Mouse (Mus musculus) kidney, adult 2 months (tissue): ENCODE measurements around the gene Dusp11. TPM values are rescaled to one million over a fixed set of nuclear protein-coding genes. Genes with fewer than 3 reads are reported as not detected.
"Not testable (repeated sequence)": the region's sequence is repeated elsewhere in the genome, so short reads cannot be mapped to it uniquely, and the experiment has no call there.

Experiments
- DNase-seq: peaks from one replicate; pipeline ENCODE4 v3.0.0; 2021
- H3K27ac ChIP-seq: fragments of 200-500 bp; 2 replicates; pipeline ENCODE4 v1.5.1; 2012; ENCODE audit warnings: low read depth, low read length, control low read depth, inconsistent platforms; ENCODE audit not compliant: insufficient read depth
- H3K27me3 ChIP-seq: fragments of 200-500 bp; replicated peaks from 2 replicates; pipeline ENCODE4 v1.6.1; 2012; ENCODE audit warnings: mild to moderate bottlenecking, moderate library complexity, low read length, inconsistent platforms; ENCODE audit not compliant: control insufficient read depth, insufficient read depth
- H3K36me3 ChIP-seq: fragments of 200-500 bp; 2 replicates; pipeline ENCODE4 v1.6.1; 2012; ENCODE audit warnings: mild to moderate bottlenecking, moderate library complexity, low read length, inconsistent platforms; ENCODE audit not compliant: control insufficient read depth, insufficient read depth
- H3K4me1 ChIP-seq: fragments of 200-500 bp; 2 replicates; pipeline ENCODE4 v1.6.1; 2011; ENCODE audit warnings: low read length; ENCODE audit not compliant: control insufficient read depth, insufficient read depth
- H3K4me3 ChIP-seq: fragments of 200-500 bp; 2 replicates; pipeline ENCODE4 v1.5.1; 2011; ENCODE audit warnings: mild to moderate bottlenecking, low read depth, low read length, control low read depth; ENCODE audit not compliant: insufficient read depth
- CTCF ChIP-seq: fragments of 200-500 bp; conservative IDR thresholded peaks from 2 replicates; pipeline ENCODE4 v1.5.1; 2011; ENCODE audit warnings: low read depth, mild to moderate bottlenecking, control low read depth, low read length, moderate library complexity, mixed read lengths; ENCODE audit not compliant: insufficient read depth, insufficient read length
- POLR2A ChIP-seq: fragments of 200-500 bp; IDR thresholded peaks from one replicate; pipeline ENCODE4 v1.6.1; 2011; ENCODE audit warnings: low read depth, low read length, control low read depth
- WGBS: fragments of 180-500 bp; shearing (Covaris S2); methylation state at CpG from one replicate; pipeline ENCODE4 v1.1.7; 2018; 5-methylcytosine and 5-hydroxymethylcytosine counted together
- polyA plus RNA-seq: library from polyadenylated mRNA; depleted of rRNA; stranded (reverse); fragments of >200 nt; gene quantifications from 2 replicates; pipeline ENCODE4 v1.2.3, GENCODE M21; 2012; rRNA removed

The Dusp11 gene
- polyA plus RNA-seq, 1 experiment, result 36.6 TPM

DNA sequence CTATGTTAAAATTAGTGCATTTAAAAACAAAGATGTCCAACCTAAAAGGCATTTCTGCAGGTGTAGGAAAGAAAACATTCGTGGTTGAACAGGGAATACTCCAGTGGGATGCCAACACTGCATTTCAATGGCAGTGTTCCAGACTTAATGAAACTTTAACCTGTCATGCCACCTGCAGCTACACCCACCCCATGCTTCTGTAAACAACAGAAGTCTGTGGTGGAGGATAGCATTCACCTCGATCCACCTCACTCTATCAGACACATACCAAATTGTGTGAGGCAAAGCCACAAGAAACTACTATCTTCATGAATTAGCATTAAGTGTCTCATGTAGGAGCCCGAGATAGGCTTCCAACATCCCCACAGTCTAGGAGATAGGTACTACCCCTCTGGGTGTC lies 53.1 kb downstream of the Dusp11 start:
- H3K4me1 ChIP-seq, result peaks cover 18% of the 10 kb centered on the region; the same call in 1 of the 2 replicates
- H3K27me3 ChIP-seq, result no peaks in the 10 kb centered on the region
- peaks cover 3% of the 10 kb centered on the region; the same call in 1 of the 2 replicates for H3K36me3 ChIP-seq
- TF ChIP-seq CTCF (no peak), POLR2A (no peak)
- WGBS, result 39% methylated on average over 3 of the region's 3 CpGs
- H3K27ac ChIP-seq, result peak overlapping the region; percentile 66; the same call in 1 of the 2 replicates
- peak; percentile 86 for DNase-seq
- no peak overlapping the region for H3K4me3 ChIP-seq

DNA sequence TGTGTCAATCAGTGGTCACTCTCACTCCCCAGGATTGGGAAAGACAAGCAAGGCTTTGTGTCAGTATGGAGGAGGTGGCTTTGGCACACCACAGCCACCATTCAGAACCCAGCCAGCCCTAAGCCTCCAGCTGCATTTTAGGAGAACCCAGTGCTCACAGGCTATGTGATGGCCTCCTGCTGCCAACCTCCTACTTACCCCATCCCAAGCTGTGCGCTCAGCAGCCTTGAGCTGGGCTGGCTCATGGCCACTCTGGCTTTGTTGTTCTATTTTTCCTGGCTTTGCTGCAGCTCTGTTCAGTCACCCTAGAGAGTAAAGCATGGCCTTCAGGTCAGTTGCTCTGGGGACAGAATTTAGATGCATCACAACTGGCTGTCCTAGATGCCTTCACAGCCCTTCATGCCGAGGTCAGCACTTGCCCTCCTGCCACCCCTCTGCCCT lies 54.5 kb downstream of the Dusp11 start:
- H3K27ac ChIP-seq, H3K4me3 ChIP-seq, H3K27me3 ChIP-seq, H3K36me3 ChIP-seq: not testable (repeated sequence)
- DNase-seq, result peak; percentile 66
- 59% methylated on average over 2 of the region's 2 CpGs for WGBS
- H3K4me1 ChIP-seq, result peaks cover 20% of the 10 kb centered on the region; the same call in 1 of the 2 replicates

DNA sequence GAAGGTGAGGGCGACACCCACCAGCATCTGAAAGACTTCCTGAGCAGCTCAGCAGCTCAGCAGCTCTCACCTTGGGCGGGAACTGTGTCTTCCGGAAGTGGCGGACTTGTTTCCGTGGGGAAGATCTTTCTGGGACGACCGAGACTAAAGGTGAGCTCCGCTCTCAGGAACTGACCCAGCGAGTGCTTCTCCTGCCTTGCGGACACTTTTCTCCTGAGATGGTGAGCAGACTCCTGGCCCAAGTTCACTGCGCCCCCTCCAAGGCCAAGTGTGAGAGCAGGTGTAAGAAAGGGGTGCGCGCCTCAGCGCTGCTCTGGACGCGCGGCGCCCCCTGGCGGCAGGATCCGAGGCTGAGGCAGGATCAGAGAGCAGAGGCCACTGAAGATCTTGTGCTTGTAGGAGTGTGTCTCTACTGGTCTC lies 56.8 kb downstream of the Dusp11 start, which contains the start of gene Nat8f4:
Nat8f4 (minus strand) TSS at position 243 of the 420 bp plus-strand sequence.
- peaks cover 11% of the 10 kb centered on the region; the same call in 1 of the 2 replicates for H3K4me1 ChIP-seq
- H3K4me3 ChIP-seq, result peak within 1 kb of the TSS; percentile 82
- TF ChIP-seq CTCF, result peak; percentile 65
- peak; percentile 89 for DNase-seq
- WGBS, result 17% methylated on average over 20 of the region's 20 CpGs
- H3K36me3 ChIP-seq, H3K27me3 ChIP-seq: not testable (repeated sequence)
- H3K27ac ChIP-seq, result peak within 1 kb of the TSS; percentile 90

DNA sequence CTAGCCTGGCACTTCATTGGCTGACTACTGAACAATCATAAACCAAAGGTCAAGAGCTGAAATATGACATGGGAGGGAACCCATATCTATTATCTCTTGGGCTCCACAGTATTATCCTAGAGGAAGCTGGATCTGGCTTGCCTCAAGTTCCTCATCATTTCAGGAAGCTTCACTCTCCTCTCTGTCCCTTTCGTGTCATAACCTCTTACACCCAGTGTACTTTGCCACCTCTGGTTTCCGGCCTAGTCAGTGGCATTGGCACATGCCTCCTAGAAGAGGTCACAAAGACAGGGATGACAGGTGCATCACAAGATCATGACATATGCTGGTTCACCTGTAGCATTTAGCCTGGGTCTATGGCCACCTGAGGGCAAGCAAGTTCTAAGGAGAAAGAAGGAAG lies 59.2 kb downstream of the Dusp11 start:
- TF ChIP-seq CTCF (no peak), POLR2A (no peak)
- 0 out of 2 replicates have a peak, but pooled peaks cover 6% of the 10 kb centered on the region for H3K4me1 ChIP-seq
- WGBS, result 85% methylated on average over 2 of the region's 2 CpGs
- DNase-seq, result no peak
- H3K4me3 ChIP-seq, result no peak overlapping the region
- H3K27me3 ChIP-seq, result no peaks in the 10 kb centered on the region
- no peaks in the 10 kb centered on the region for H3K36me3 ChIP-seq
- H3K27ac ChIP-seq, result no peak overlapping the region

GRCm38 (mm10) chr6:85898596-85899475 lies 62.6 kb downstream of the Dusp11 start:
- DNase-seq, H3K27me3 ChIP-seq, H3K36me3 ChIP-seq, H3K27ac ChIP-seq, H3K4me1 ChIP-seq, H3K4me3 ChIP-seq: not testable (repeated sequence)
- 82% methylated on average over 7 of the region's 8 CpGs for WGBS

DNA sequence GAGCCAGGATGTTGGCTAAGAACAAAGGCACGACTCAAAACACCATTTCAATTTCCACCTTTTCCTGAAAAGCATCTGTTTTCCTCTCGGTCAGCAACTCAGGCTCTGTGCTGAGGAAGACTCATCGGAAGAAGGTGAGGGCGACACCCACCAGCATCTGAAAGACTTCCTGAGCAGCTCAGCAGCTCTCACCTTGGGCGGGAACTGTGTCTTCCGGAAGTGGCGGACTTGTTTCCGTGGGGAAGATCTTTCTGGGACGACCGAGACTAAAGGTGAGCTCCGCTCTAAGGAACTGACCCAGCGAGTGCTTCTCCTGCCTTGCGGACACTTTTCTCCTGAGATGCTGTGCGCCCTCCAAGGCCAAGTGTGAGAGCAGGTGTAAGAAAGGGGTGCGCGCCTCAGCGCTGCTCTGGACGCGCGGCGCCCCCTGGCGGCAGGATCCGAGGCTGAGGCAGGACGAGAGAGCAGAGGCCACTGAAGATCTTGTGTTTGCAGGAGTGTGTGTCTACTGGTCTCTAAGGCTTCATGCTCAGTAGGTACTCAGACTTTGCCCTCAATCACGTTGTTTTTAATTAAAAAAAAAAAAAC lies 66.3 kb downstream of the Dusp11 start:
- H3K4me3 ChIP-seq, H3K27ac ChIP-seq, H3K36me3 ChIP-seq, H3K27me3 ChIP-seq, H3K4me1 ChIP-seq: not testable (repeated sequence)
- 62% methylated on average over 25 of the region's 25 CpGs for WGBS
- peak; percentile 56 for DNase-seq
- TF ChIP-seq CTCF, result peak; percentile 68

Other genes starting within 250 kb of the Dusp11 start
- 228 and 241 TPM in 2 replicates for gene Nat8f7, start 248.5 kb downstream of the Dusp11 start, polyA plus RNA-seq
- 43.5 and 54.4 TPM in 2 replicates for gene Nat8f3, start 195.9 kb downstream of the Dusp11 start, polyA plus RNA-seq
- gene Nat8f6, start 140.7 kb downstream of the Dusp11 start, polyA plus RNA-seq, result 214 and 260 TPM in 2 replicates
- 29.0 and 32.2 TPM in 2 replicates for gene Nat8f5, start 140.7 kb downstream of the Dusp11 start, polyA plus RNA-seq
- 235 and 248 TPM in 2 replicates for gene Nat8, start 129.6 kb downstream of the Dusp11 start, polyA plus RNA-seq
- gene Nat8f2, start 92.5 kb downstream of the Dusp11 start, polyA plus RNA-seq, result 4.8 and 5.7 TPM in 2 replicates
- gene Nat8f4, start 56.8 kb downstream of the Dusp11 start, polyA plus RNA-seq, result 5.2 and 5.7 TPM in 2 replicates
- gene Tprkb, start 49.8 kb downstream of the Dusp11 start, polyA plus RNA-seq, result 140 and 151 TPM in 2 replicates
- 858 and 975 TPM in 2 replicates for gene Nat8f1, start 46.0 kb downstream of the Dusp11 start, polyA plus RNA-seq
- gene Figla, start 54.5 kb upstream of the Dusp11 start, polyA plus RNA-seq, result not detected in 2 replicates
- gene Add2, start 67.0 kb upstream of the Dusp11 start, polyA plus RNA-seq, result 1.1 and 1.5 TPM in 2 replicates
- 3.2 and 4.0 TPM in 2 replicates for gene Tgfa, start 233.6 kb upstream of the Dusp11 start, polyA plus RNA-seq